Mouse (Mus musculus) heart, postnatal 0 days (tissue): ENCODE results near the gene Prkca. TPM values are rescaled to one million over a fixed set of nuclear protein-coding genes. Genes with fewer than 3 reads are reported as not detected.

Experiments
- ATAC-seq: fragments of 200-750 bp; cut with Nextera tagmentation; 2 replicates; pipeline ENCODE4 v1.8.0; 2017; ENCODE audit warnings: low read depth, moderate number of reproducible peaks, moderate library complexity; ENCODE audit not compliant: insufficient read depth
- DNase-seq: peaks from one replicate; pipeline ENCODE4 v3.0.0-alpha.2; 2016; ENCODE audit warnings: low spot score
- H3K27ac ChIP-seq: fragments of 300-500 bp; sonication (generic); 2 replicates; pipeline ENCODE4 v1.5.1; 2014; ENCODE audit warnings: low read depth, mild to moderate bottlenecking
- H3K27me3 ChIP-seq: fragments of 300-500 bp; sonication (generic); 2 replicates; pipeline ENCODE4 v1.6.1; 2014; ENCODE audit warnings: low read length, mixed read lengths; ENCODE audit not compliant: control insufficient read depth, insufficient read depth
- H3K36me3 ChIP-seq: fragments of 300-500 bp; sonication (generic); replicated peaks from 2 replicates; pipeline ENCODE4 v1.6.1; 2014; ENCODE audit warnings: low read length, mixed read lengths; ENCODE audit not compliant: control insufficient read depth, insufficient read depth
- H3K4me1 ChIP-seq: fragments of 300-500 bp; sonication (generic); 2 replicates; pipeline ENCODE4 v1.6.1; 2014; ENCODE audit warnings: antibody characterized with exemption; ENCODE audit not compliant: control insufficient read depth, insufficient read depth
- H3K4me2 ChIP-seq: fragments of 300-500 bp; sonication (generic); 2 replicates; pipeline ENCODE4 v1.6.1; 2014; ENCODE audit warnings: low read depth, mild to moderate bottlenecking, low read length, moderate library complexity
- H3K4me3 ChIP-seq: fragments of 300-500 bp; sonication (generic); 2 replicates; pipeline ENCODE4 v1.5.1; 2014; ENCODE audit warnings: low read depth, low read length
- H3K9ac ChIP-seq: fragments of 300-500 bp; sonication (generic); replicated peaks from 2 replicates; pipeline ENCODE4 v1.6.1; 2014; ENCODE audit warnings: low read depth, low read length, mixed read lengths
- H3K9me3 ChIP-seq: fragments of 300-500 bp; sonication (generic); replicated peaks from 2 replicates; pipeline ENCODE4 v1.6.1; 2016; ENCODE audit warnings: low read length; ENCODE audit not compliant: control insufficient read depth
- CTCF ChIP-seq: IDR thresholded peaks from 2 replicates; pipeline ENCODE4 v1.5.1; 2016; ENCODE audit warnings: antibody characterized with exemption, control low read depth, low read depth
- EP300 ChIP-seq: IDR thresholded peaks from 2 replicates; pipeline ENCODE4 v1.6.1; 2016; ENCODE audit warnings: antibody characterized with exemption, low read depth
- WGBS: fragments of 180-500 bp; shearing (Covaris S2); extraction: QIAGEN DNeasy Blood & Tissue Kit; methylation state at CpG from one replicate; pipeline ENCODE4 v1.1.7; 2014; 5-methylcytosine and 5-hydroxymethylcytosine counted together
- polyA plus RNA-seq: library from polyadenylated mRNA; unstranded; fragments of >200 nt; fragmentation: Nextera tagmentation; extraction: Ambion mirVana; gene quantifications from 2 replicates; pipeline ENCODE4 v1.2.1, GENCODE M21; 2015
- total RNA-seq: library from RNA; depleted of rRNA; stranded (reverse); fragments of >200 nt; gene quantifications from 2 replicates; pipeline ENCODE4 v1.2.3, GENCODE M21; 2014; ENCODE audit warnings: low replicate concordance

Prkca gene
- total and polyA plus RNA-seq, 2 experiments from 2014 or later = 7.0 to 11.2 TPM

GRCm38 (mm10) chr11:108210749-108211148 lies 133.0 kb downstream of the Prkca start:
- Histone ChIP-seq H3K9me3 (no peaks in the 10 kb centered on the region), H3K27me3 (no peaks in the 10 kb centered on the region), H3K4me2 (no peak overlapping the region), H3K4me1 (peaks cover 15% of the 10 kb centered on the region), H3K4me3 (no peak overlapping the region), H3K27ac (no peak overlapping the region), H3K36me3 (no peaks in the 10 kb centered on the region), H3K9ac (no peak overlapping the region)
- DNase-seq = no peak
- WGBS = 91% methylated on average over 7 of the region's 7 CpGs
- no peak for TF ChIP-seq CTCF
- no peak for TF ChIP-seq EP300
- ATAC-seq = no peak

DNA sequence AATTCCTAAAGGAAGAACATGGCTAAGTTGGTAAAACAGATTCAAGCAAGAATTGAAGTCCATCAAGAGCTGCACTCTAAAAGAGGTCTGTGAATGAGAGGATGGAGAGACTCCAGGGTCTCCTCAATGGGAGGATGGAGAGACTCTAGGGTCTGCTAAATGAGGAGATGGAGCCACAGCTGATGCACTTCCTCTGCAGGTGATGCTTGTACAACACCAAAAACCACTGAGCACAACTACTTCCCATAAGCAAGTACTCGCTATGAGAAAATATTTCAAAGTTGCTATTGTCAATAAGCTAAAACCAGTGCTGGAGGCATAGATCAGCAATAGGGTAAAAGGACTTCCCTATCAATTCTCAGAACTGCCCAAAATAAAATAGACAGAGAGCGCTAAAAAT lies 137.1 kb downstream of the Prkca start:
- no peaks in the 10 kb centered on the region for H3K27me3 ChIP-seq
- no peak overlapping the region for H3K27ac ChIP-seq
- H3K9me3 ChIP-seq = no peaks in the 10 kb centered on the region
- H3K36me3 ChIP-seq = no peaks in the 10 kb centered on the region
- H3K4me2 ChIP-seq = no peak overlapping the region
- H3K4me3 ChIP-seq = no peak overlapping the region
- WGBS = 84% methylated on average over 2 of the region's 2 CpGs
- ATAC-seq = no peak
- H3K4me1 ChIP-seq = peaks cover 19% of the 10 kb centered on the region
- H3K9ac ChIP-seq = no peak overlapping the region
- no peak for DNase-seq
- TF ChIP-seq CTCF (no peak), EP300 (no peak)

GRCm38 (mm10) chr11:108204895-108205248 lies 138.9 kb downstream of the Prkca start:
- DNase-seq (no peak), ATAC-seq (no peak)
- no peak overlapping the region for H3K9ac ChIP-seq
- no peaks in the 10 kb centered on the region for H3K9me3 ChIP-seq
- no peaks in the 10 kb centered on the region for H3K27me3 ChIP-seq
- H3K36me3 ChIP-seq = no peaks in the 10 kb centered on the region
- H3K4me2 ChIP-seq = no peak overlapping the region
- H3K27ac ChIP-seq = no peak overlapping the region
- peaks cover 19% of the 10 kb centered on the region for H3K4me1 ChIP-seq
- WGBS = 36% methylated on average over 5 of the region's 5 CpGs
- no peak overlapping the region for H3K4me3 ChIP-seq
- no peak for TF ChIP-seq EP300
- TF ChIP-seq CTCF = no peak

DNA sequence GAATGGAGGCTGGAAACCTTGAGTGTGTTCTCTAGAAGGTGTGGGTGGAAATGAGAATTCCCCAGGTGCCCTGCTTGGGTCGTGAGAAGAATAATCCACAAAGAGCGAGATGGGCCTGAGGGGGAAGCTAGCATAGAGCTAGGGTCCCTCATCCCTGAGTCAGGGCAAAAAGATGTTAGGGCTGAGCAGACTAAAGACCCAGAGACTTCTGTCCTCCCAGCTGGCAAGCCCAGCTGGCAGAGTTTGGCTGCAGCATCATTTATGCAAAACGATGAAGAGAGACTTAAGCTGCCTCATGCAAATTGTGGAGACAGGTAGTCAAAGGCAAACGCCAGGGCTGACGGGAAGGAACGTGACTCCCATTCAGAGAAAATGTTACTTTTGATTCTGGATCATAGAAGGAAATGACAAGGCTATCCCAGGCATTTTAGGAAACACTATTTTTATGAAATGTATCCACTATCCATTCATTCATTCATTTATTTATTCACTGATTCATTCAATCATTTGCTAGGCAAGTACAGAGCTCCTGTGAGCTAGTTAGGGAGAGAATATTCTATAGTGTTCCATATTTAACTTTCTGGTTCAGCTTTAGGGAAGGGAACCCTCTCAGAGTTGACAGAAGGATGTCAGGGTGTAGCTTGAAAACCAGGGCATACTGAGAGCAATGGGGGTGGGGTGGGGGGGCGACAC lies 139.4 kb downstream of the Prkca start:
- Histone ChIP-seq H3K4me3 (no peak overlapping the region), H3K36me3 (no peaks in the 10 kb centered on the region), H3K9ac (no peak overlapping the region), H3K4me1 (peaks cover 19% of the 10 kb centered on the region), H3K9me3 (no peaks in the 10 kb centered on the region), H3K4me2 (no peak overlapping the region), H3K27ac (no peak overlapping the region), H3K27me3 (no peaks in the 10 kb centered on the region)
- no peak for TF ChIP-seq EP300
- TF ChIP-seq CTCF = no peak
- ATAC-seq = no peak
- WGBS = 65% methylated on average over 7 of the region's 7 CpGs
- DNase-seq = no peak

DNA sequence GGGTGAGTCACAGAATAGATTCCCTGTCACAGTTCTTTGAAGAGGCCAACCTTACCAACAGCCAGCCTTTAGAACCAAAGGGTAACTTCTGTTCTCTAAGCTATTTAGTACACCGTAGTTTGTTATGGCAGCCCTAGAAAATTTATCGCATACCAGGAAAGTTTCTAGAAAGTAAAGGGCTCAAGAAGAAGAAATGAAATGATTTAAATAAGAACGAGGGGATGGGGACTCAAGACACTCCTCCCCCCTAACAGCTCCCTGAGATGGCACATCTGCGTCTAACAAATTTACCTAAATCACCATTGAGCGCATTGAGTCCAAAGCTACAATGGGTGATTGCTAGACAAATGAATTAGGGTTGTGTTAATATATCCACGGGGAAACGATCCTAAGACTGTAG lies 140.9 kb downstream of the Prkca start:
- DNase-seq (no peak), ATAC-seq (no peak)
- Histone ChIP-seq H3K4me3 (no peak overlapping the region), H3K9ac (no peak overlapping the region), H3K27me3 (no peaks in the 10 kb centered on the region), H3K4me1 (peaks cover 22% of the 10 kb centered on the region), H3K27ac (no peak overlapping the region), H3K9me3 (no peaks in the 10 kb centered on the region), H3K36me3 (no peaks in the 10 kb centered on the region), H3K4me2 (no peak overlapping the region)
- TF ChIP-seq EP300 = no peak
- no peak for TF ChIP-seq CTCF
- 96% methylated on average over 7 of the region's 7 CpGs for WGBS
